Mouse (Mus musculus) intestine, embryonic 15.5 days (tissue): Measurements from ENCODE around the gene Mt1. TPM values are rescaled to one million over a fixed set of nuclear protein-coding genes. Genes with fewer than 3 reads are reported as not detected.
A peak's percentile ranks its signal among the peaks of the same experiment; 100 is the strongest.
"Not testable (repeated sequence)": the region's sequence is repeated elsewhere in the genome, so short reads cannot be mapped to it uniquely, and the experiment has no call there.

Experiments used
- ATAC-seq: fragments of 200-750 bp; cut with Nextera tagmentation; 2 replicates; pipeline ENCODE4 v1.8.0; 2017; ENCODE audit warnings: moderate TSS enrichment, moderate library complexity
- H3K27ac ChIP-seq: fragments of 300-500 bp; sonication (generic); 2 replicates; pipeline ENCODE4 v1.5.1; 2015; ENCODE audit warnings: mild to moderate bottlenecking, inconsistent platforms
- H3K27me3 ChIP-seq: fragments of 300-500 bp; sonication (generic); replicated peaks from 2 replicates; pipeline ENCODE4 v1.6.1; 2015; ENCODE audit warnings: inconsistent platforms
- H3K36me3 ChIP-seq: fragments of 300-500 bp; sonication (generic); 2 replicates; pipeline ENCODE4 v1.6.1; 2015; ENCODE audit warnings: inconsistent platforms
- H3K4me1 ChIP-seq: fragments of 300-500 bp; sonication (generic); replicated peaks from 2 replicates; pipeline ENCODE4 v1.6.1; 2015; ENCODE audit warnings: inconsistent platforms
- H3K4me2 ChIP-seq: fragments of 300-500 bp; sonication (generic); replicated peaks from 2 replicates; pipeline ENCODE4 v1.6.1; 2015; ENCODE audit warnings: mild to moderate bottlenecking, inconsistent platforms
- H3K4me3 ChIP-seq: fragments of 300-500 bp; sonication (generic); replicated peaks from 2 replicates; pipeline ENCODE4 v1.5.1; 2015; ENCODE audit warnings: inconsistent platforms
- H3K9ac ChIP-seq: fragments of 300-500 bp; sonication (generic); 2 replicates; pipeline ENCODE4 v1.6.1; 2015; ENCODE audit warnings: inconsistent platforms
- H3K9me3 ChIP-seq: fragments of 300-500 bp; sonication (generic); 2 replicates; pipeline ENCODE4 v1.6.1; 2016; ENCODE audit warnings: inconsistent platforms
- WGBS: fragments of 180-500 bp; shearing (Covaris S2); methylation state at CpG from one replicate; pipeline ENCODE4 v1.1.7; 2015; 5-methylcytosine and 5-hydroxymethylcytosine counted together
- polyA plus RNA-seq: library from polyadenylated mRNA; unstranded; fragments of >200 nt; fragmentation: Nextera tagmentation; extraction: Ambion mirVana; gene quantifications from 2 replicates; pipeline ENCODE4 v1.2.1, GENCODE M21; 2015

Mt1 gene
- polyA plus RNA-seq, result 2,231 and 2,526 TPM in 2 replicates

GRCm38 (mm10) chr8:94178857-94179712, at the start of gene Mt1:
Gene Mt1, plus strand, starts transcription at chr8:94179082.
- Histone ChIP-seq H3K4me2 (peak within 1 kb of the TSS; percentile 76), H3K9me3 (no peaks in the 10 kb centered on the region), H3K4me1 (peaks cover 18% of the 10 kb centered on the region; the same call in 1 of the 2 replicates), H3K9ac (peak within 1 kb of the TSS; percentile 64), H3K4me3 (peak within 1 kb of the TSS; percentile 48), H3K27me3 (peaks cover 21% of the 10 kb centered on the region), H3K27ac (peak within 1 kb of the TSS; percentile 78), H3K36me3 (no peaks in the 10 kb centered on the region)
- under 1% methylated on average over 50 of the region's 50 CpGs for WGBS
- peak; percentile 90 for ATAC-seq

GRCm38 (mm10) chr8:94129133-94129789, 49.6 kb upstream of the Mt1 start:
- Histone ChIP-seq H3K9ac (no peak overlapping the region), H3K27me3 (no peaks in the 10 kb centered on the region), H3K4me2 (no peak overlapping the region), H3K36me3 (no peaks in the 10 kb centered on the region), H3K9me3 (no peaks in the 10 kb centered on the region), H3K27ac (no peak overlapping the region), H3K4me3 (no peak overlapping the region), H3K4me1 (no peaks in the 10 kb centered on the region; the same call in 1 of the 2 replicates)
- 88% methylated on average over 6 of the region's 6 CpGs for WGBS
- ATAC-seq, result no peak

GRCm38 (mm10) chr8:94130126-94130525, 48.8 kb upstream of the Mt1 start:
- Histone ChIP-seq H3K4me3 (no peak overlapping the region), H3K27ac (no peak overlapping the region), H3K36me3 (no peaks in the 10 kb centered on the region), H3K27me3 (no peaks in the 10 kb centered on the region), H3K9me3 (no peaks in the 10 kb centered on the region), H3K9ac (no peak overlapping the region), H3K4me2 (no peak overlapping the region), H3K4me1 (no peaks in the 10 kb centered on the region; the same call in 1 of the 2 replicates)
- WGBS, result 91% methylated on average over 4 of the region's 4 CpGs
- ATAC-seq, result no peak

GRCm38 (mm10) chr8:94132096-94132495, 46.8 kb upstream of the Mt1 start:
- Histone ChIP-seq H3K36me3 (no peaks in the 10 kb centered on the region), H3K27ac (no peak overlapping the region), H3K4me1 (peaks cover 6% of the 10 kb centered on the region; the same call in 1 of the 2 replicates), H3K4me3 (no peak overlapping the region), H3K27me3 (no peaks in the 10 kb centered on the region), H3K9me3 (no peaks in the 10 kb centered on the region), H3K9ac (no peak overlapping the region), H3K4me2 (no peak overlapping the region)
- ATAC-seq, result no peak
- WGBS, result 53% methylated on average over 5 of the region's 5 CpGs

- H3K4me1 ChIP-seq, H3K36me3 ChIP-seq, H3K9ac ChIP-seq, H3K4me3 ChIP-seq, H3K9me3 ChIP-seq, ATAC-seq, H3K4me2 ChIP-seq, H3K27ac ChIP-seq, H3K27me3 ChIP-seq: not testable (repeated sequence)
- WGBS, result 45% methylated on average over 3 of the region's 3 CpGs
Observed at GRCm38 (mm10) chr8:94134601-94135000, 44.3 kb upstream of the Mt1 start.

GRCm38 (mm10) chr8:94135556-94135955, 43.3 kb upstream of the Mt1 start:
- WGBS, result 87% methylated on average over 6 of the region's 6 CpGs
- no peak overlapping the region for H3K27ac ChIP-seq

GRCm38 (mm10) chr8:94136192-94136591, 42.7 kb upstream of the Mt1 start:
- H3K9me3 ChIP-seq, result no peaks in the 10 kb centered on the region
- no peak overlapping the region for H3K4me2 ChIP-seq
- peaks cover 6% of the 10 kb centered on the region; the same call in 1 of the 2 replicates for H3K4me1 ChIP-seq
- ATAC-seq, result no peak
- no peaks in the 10 kb centered on the region for H3K27me3 ChIP-seq
- WGBS, result 70% methylated on average over 7 of the region's 7 CpGs
- no peaks in the 10 kb centered on the region for H3K36me3 ChIP-seq
- no peak overlapping the region for H3K27ac ChIP-seq
- H3K4me3 ChIP-seq, result no peak overlapping the region
- no peak overlapping the region for H3K9ac ChIP-seq

More at GRCm38 (mm10) chr8:94135556-94135955, 43.3 kb upstream of the Mt1 start:
- Histone ChIP-seq H3K4me1 (peaks cover 6% of the 10 kb centered on the region; the same call in 1 of the 2 replicates), H3K27me3 (no peaks in the 10 kb centered on the region), H3K9ac (no peak overlapping the region), H3K9me3 (no peaks in the 10 kb centered on the region), H3K36me3 (no peaks in the 10 kb centered on the region), H3K4me2 (no peak overlapping the region), H3K4me3 (no peak overlapping the region)
- ATAC-seq, result no peak

- ATAC-seq, result peak; percentile 89
- no peak within 1 kb of the TSS for H3K27ac ChIP-seq
- 38% methylated on average over 6 of the region's 6 CpGs for WGBS
- no peak within 1 kb of the TSS for H3K4me3 ChIP-seq
- no peaks in the 10 kb centered on the region for H3K27me3 ChIP-seq
- no peaks in the 10 kb centered on the region for H3K36me3 ChIP-seq
- H3K4me1 ChIP-seq, result peaks cover 6% of the 10 kb centered on the region; the same call in 1 of the 2 replicates
- H3K9me3 ChIP-seq, result no peaks in the 10 kb centered on the region
- no peak within 1 kb of the TSS for H3K9ac ChIP-seq
- no peak within 1 kb of the TSS for H3K4me2 ChIP-seq
Observed at GRCm38 (mm10) chr8:94136933-94137332, 41.9 kb upstream of the Mt1 start, which contains the start of gene Mt4. Gene Mt4, plus strand, starts transcription at chr8:94137197.

- Histone ChIP-seq H3K4me3 (no peak overlapping the region), H3K9ac (no peak overlapping the region), H3K9me3 (no peaks in the 10 kb centered on the region), H3K27me3 (no peaks in the 10 kb centered on the region), H3K36me3 (no peaks in the 10 kb centered on the region), H3K4me1 (0 out of 2 replicates have a peak, but pooled peaks cover 6% of the 10 kb centered on the region), H3K4me2 (no peak overlapping the region), H3K27ac (no peak overlapping the region)
- 79% methylated on average over 4 of the region's 4 CpGs for WGBS
- no peak for ATAC-seq
Observed at GRCm38 (mm10) chr8:94140266-94140795, 38.6 kb upstream of the Mt1 start.

GRCm38 (mm10) chr8:94148236-94148635, 30.6 kb upstream of the Mt1 start:
- peaks cover 11% of the 10 kb centered on the region for H3K4me1 ChIP-seq
- no peaks in the 10 kb centered on the region for H3K27me3 ChIP-seq
- H3K36me3 ChIP-seq, result no peaks in the 10 kb centered on the region
- no peaks in the 10 kb centered on the region for H3K9me3 ChIP-seq
- H3K4me2 ChIP-seq, result no peak overlapping the region
- 48% methylated on average over 5 of the region's 5 CpGs for WGBS
- ATAC-seq, result no peak
- no peak overlapping the region for H3K27ac ChIP-seq
- no peak overlapping the region for H3K9ac ChIP-seq
- no peak overlapping the region for H3K4me3 ChIP-seq

GRCm38 (mm10) chr8:94150925-94151324, 28.0 kb upstream of the Mt1 start:
- WGBS, result 77% methylated on average over 5 of the region's 5 CpGs
- no peak overlapping the region for H3K27ac ChIP-seq
- no peak overlapping the region for H3K4me3 ChIP-seq
- ATAC-seq, result no peak
- H3K27me3 ChIP-seq, result no peaks in the 10 kb centered on the region
- no peaks in the 10 kb centered on the region for H3K36me3 ChIP-seq
- H3K9ac ChIP-seq, result no peak overlapping the region
- peaks cover 21% of the 10 kb centered on the region for H3K4me1 ChIP-seq
- H3K9me3 ChIP-seq, result no peaks in the 10 kb centered on the region
- H3K4me2 ChIP-seq, result no peak overlapping the region
